Mouse (Mus musculus) urinary bladder, postnatal 4 days (tissue): ENCODE data around the gene Slc25a5.

Experiments used
- DNase-seq, 2 experiments: peaks; one replicate each; pipeline ENCODE4 v3.0.0; 2021 to 2022; ENCODE audit warnings: low spot score in 2 of 2

The Slc25a5 gene

DNA sequence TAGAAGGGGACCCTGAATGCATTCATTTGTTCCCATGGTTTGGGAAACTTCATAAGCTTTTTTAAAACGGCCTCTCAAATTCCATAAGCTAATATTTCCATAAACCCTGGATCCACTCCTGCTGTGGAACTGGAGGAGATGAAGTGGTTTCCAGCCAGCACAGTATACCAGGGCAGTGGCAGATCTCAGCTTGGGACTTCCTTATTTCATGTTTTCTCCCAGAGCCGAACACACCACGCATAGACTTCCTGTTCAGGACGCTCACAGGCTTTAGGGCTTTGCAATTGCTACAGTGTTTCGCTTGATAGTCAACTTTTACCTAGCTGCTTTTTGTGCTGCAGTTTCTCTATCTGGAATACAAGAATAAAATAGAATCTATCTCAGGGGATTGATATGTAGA, 7.7 kb downstream of the Slc25a5 start:
- DNase-seq: no peak

DNA sequence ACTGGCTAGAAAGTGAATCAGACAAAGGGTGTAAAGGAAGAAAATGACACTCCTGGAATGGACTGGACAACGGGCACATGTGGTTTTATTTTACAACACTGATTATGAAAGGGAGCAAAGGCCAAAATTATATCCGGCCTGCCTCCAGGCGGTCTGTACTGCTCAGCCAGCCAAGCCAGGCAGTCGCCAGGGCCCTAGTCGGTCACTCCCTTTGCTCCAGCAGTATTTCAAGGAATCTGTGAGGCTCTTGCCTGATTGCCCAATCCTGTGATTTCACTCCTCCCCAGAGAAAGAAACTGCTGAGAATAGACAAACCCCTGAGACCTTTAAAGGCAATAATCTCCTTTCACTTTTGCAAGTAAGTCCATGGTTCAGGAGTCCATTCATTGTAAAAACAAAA, 8.7 kb downstream of the Slc25a5 start:
- peak in 1 of 2 experiments; percentile 23 for DNase-seq

DNA sequence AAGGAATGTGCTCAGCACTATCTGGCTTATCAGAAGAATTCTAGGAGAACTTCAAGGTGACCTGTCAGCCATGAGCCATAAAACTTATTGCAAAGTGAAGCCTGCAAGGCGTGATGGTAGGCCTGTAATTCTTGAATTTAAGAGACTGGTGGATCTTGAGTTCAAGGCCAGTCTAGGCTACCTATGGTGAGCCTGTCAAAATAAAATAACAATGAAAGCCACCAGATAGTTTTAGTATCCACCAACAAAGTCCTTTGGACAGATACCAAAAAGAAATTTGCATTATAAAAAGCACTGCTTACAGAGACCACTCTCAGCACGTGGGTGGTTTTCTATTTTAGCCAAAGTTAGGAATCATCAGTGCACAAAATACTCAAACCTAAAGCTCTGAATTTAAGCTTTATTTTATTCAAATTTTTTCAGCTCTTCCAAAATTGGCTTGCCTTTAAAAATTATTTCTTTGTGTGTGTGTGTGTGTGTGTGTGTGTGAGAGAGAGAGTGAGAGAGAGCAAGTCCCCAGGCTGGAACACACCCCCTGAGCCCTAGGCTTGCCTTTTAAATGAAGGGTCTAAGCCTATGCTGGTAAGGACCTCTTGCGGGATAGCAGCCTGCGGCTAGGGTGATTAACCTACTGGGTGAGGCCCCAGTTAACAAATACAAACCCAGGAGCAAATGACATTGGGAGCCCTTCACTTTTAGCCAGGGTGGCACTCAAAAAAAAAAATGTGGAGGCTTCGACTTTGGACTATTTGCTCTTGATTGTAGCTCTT, 10.2 kb downstream of the Slc25a5 start:
- DNase-seq: no peak

DNA sequence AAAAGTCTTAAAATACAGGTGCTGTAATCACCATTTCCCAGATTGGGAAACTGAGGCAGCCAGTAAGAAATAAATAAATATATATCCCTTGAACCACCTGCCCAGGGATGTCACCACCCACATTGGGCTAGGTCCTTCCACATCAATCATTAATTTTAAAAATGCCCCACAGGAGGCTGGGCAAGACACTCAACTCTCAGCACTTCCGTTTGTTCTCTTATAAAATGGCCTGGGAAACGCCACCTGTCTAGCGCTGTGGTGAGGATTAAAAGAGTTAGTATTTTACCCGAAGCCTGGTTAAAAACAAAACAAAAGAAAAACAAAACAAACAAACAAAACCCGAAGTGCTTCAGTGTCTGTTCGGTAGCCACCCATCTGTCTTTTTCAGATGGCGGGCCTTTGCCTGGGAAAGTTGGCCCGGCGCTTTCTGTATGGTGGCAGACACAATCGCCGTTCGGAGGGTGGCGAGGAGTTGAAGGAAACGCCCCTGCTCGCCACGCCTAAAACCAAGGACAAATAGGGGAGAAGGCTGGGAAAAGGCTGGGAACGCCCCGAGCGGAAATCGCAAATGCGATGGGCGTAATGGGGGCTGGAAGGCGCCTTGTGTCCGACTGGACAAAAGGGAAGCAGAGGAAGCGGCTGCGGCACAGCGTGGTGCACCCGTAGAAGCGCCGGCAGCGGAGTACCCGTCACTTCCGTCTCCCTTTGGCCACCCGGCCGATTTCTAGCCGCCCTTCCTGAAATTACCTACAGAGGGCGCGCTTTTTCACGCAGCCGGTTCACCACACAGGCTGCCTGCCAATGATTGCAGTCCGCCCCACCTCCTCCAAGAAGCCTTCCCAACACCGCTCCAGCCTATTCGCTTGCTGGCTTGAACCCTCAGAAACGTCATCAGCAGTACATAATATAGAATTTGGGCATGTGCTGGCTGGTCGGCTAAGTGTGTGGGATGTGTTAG, 12.2 kb downstream of the Slc25a5 start:
- peak; percentile 82 to 87 for DNase-seq

DNA sequence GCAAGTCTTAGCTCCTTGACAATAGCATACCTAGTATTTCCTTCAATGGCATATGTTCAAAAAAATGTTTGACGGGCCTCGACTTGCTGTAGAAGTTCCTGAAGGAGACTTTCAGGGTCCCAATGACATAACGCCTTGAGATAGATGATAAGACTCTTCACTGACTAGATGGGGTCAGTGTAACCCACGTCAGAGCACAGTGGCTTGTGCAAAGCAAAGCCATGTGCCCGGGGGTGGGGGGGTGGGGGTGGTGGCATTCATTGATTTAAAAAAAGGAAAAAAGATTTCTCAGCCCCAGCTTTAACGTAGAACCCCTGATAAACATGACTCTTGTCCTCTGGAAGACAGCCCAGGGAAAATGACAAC, 12.8 kb downstream of the Slc25a5 start:
- DNase-seq: no peak

DNA sequence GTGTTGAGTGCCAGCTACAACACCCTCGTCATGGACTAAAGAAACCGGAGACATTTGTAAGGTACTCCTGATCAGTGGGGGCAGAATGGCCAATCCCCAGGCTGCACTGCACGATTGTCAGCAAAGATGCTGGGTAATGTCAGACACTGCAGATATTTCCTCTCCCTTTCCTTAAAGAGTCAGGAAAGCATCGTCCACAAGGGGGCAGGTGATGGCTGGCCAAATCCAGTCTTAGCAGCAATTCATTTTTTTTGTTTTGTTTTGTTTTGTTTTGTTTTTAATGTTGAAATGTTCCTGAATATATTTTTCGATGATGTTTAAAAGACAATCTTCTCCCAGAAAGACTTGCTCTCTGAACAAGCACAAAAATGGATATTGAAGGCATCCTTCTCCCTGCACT, 15.9 kb downstream of the Slc25a5 start:
- no peak for DNase-seq

DNA sequence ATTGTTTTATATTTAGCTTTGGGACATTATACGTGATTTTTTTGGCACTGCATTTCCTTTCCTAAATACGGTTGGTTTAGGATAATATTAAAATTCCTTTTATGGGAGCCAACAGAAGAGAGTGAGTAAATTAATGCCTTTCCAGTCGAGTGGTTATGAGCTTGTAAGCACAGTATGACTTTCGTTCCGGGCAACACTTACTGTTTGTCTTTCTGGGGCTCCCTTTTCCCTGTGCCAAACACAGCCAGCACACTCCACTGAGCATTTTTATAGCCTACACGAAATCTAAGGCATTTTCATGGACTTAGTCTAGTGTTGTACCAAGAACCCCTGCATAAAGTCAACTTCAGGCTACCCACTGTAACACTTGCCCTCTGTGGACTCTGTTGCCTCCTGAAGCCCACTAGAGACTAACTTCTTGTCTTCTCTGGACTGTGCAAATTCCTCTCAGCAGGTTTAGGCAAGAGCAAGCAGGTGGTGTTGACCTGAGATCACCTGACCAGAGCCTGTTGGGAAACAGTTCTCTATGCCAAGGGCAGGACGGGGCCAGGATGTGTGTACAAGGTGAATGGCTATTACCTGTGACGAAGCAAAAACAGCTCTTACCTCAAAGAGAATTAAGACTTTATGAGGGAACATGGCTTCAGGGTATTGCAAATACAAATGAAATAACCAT, 18.8 kb downstream of the Slc25a5 start:
- DNase-seq: no peak

DNA sequence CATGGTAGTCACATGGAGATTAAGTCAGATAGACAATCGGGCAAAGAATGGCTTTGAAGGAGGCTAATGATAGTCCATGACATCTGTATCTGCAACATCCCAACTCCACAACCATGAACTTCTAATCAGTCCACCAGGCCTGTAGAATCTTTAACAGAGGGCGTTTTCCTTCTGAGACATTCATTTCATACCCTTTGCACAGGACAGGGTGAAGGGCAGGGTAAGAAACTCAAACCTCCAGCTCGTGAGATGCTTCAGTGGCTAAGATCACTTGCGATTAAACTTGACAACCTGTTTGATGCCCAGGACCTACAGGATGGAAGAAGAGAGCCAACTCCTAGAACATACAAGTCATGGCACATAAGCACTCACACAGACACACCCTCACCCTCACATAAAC, 19.6 kb downstream of the Slc25a5 start:
- no peak for DNase-seq

DNA sequence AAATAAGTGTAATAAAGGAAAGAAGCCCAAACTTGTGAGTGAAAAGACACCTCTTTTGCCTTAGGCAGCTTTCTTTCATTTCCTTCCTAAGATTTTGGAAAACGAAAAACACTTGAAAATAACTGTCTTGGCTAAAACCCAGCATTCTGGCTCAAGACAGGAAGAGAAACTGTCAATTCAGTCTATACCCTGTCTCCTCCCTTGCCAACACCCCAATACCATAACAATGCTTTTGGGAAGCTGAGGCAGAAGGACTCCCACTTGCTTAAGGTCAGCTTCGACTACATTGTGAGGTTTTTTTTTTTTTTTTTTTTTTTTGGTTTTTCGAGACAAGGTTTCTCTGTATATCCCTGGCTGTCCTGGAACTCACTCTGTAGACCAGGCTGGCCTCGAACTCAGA, 20.0 kb downstream of the Slc25a5 start:
- no peak for DNase-seq

DNA sequence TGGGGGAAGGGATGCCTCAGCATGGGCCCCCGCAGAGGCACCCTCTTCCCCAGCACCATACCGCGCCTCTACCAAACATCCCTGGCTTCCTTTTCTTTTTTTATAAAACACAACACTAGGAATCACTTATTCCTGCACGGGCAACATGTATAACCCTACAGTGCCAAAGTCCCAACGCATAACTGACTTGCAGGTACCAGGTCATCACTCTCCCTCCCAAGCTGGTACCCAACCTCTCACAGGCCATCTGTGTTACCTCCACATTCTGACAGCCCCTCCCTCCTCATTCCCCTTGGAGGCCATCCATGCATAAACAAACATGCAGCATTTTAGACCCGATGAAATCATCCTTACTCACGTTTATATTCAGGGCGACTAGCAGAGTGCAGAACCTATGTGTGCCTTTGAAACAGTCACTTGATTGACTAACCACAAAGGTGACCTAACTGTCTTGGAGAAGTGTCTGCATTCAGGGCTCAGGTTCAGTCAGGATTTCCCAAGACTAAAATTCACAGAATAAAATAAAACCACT, 21.0 kb downstream of the Slc25a5 start:
- no peak for DNase-seq

DNA sequence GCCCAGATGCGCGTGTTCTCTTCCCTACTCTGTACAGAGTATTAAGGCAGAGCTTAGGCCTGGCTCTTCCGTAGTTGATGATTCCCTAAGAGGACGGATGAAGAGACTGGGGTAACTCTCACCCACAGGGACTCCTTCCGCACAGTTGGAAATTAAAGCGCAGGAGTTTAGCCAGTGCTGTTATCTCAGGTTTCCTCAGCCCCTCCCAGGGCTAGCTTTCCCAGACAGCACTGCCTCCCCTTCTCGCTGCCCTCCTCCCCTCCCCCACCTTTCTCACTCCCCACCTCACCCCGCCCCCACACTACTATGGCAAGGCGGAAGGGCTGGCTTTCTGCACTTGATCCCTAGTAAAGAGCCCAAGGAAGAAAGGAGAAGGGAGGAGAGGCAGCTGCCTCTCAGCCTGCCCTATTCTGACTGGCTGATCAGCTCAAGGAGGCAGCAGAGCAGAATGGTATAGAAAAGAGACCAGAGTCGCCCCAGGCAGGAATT, 21.5 kb downstream of the Slc25a5 start:
- no peak for DNase-seq

DNA sequence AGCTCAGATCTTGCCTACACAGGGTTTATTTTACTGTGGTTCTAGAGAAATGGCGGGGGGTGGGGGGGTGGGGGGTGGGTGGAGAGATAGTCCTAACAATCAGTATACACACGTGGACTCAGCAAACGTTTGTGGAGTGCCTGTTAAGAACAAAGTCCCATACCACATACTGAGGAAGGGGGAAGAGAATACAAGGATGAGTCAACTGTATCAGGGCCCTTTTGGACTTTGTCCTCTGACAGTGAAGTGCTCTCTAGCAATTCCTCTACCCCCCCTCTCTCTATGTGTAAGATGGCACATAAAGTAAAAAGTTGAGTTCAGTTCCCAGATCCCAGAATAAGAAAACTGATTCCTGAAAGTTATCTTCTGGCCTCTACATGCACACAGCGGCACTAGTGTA, 24.1 kb downstream of the Slc25a5 start:
- no peak for DNase-seq

DNA sequence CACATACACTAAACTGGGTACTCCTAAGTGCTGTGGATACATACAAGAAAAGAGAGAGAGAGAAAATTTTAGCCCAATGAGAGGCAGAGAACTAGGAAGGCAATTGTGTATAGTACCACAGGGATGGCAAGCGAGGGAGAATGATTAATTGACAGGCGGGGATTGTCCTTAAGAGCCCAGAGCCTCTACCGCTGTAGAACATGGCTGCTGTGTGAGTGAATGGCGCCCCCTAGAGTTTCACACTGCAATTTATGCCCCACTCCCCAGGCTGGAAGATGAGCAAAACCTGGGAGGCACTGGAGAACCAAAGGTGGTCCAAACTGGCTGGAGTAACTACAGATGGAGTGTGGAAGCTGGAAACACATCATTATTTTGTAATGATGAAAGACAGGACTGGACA, 24.8 kb downstream of the Slc25a5 start:
- no peak for DNase-seq

DNA sequence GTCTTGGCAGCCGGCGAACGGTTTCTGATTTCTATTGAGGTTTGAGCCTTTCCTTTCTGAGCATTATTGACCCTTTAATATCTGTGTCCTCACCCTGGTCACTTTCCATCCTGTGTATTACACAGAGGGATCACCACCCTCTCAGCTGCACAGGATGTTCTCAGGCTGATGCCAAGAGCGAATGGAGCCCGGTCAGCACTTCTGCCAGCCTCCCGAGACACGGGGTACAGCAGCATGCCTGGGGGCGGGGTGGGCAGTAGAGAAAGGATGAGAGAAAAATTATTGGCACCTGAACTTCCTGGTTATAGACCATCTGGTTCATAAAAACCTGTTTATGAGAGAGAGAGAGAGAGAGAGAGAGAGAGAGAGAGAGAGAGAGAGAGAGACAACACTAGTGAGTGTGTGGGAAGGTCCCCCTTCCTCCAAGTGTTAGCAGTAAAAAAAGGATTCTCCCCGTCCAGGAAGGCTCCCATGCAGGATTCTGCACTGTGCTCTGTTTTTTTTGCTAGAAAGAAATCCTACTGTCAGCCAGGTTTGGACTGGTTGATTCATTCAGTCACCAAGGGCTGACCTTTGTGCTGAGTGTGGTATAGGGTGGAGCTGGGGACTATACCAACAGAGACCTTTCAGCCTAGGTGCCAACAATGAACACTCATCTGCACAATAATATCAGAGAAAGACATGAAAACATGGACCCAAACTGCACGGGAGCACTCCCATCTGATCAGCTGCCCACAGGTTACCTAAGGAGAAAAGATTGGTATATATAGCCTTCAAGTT, 28.7 kb downstream of the Slc25a5 start:
- DNase-seq: no peak

DNA sequence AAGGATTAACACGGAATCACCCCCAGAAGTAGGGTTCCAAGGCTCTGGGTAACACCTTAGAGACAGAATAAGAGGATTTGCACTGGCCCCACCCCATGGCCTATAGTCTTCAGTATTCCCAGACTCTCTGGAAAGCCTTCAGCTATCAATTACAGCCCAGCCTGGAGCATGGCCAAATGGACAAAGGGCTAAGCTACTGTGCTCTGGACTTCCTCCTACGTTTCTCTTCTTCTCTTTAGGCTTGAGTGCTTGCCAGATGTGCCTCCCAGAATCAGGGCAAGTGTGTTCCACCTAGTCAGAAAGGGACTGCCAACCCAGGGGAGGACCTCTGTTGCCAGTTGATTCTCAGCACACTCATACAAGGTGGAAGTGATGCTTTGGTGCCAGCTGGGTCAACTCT, 29.6 kb downstream of the Slc25a5 start:
- DNase-seq: no peak

DNA sequence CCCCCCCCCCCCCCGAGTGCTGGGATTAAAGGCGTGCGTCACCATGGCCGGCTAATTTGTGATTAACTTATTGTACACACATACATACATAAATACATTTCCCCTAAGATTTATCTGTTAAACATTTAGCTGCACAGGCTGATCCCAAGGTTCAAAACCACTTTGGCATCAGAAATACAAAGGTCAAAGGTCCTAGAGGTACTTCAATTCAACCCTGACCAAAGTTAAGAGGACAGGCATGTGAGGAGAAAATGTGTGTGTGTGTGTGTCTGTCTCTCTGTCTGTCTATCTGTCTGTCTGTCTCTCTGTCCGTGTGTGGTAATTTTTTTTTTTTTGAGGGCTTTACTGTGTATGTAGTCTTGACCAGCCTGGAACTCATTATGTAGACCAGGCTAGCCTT, 31.4 kb downstream of the Slc25a5 start:
- no peak for DNase-seq

DNA sequence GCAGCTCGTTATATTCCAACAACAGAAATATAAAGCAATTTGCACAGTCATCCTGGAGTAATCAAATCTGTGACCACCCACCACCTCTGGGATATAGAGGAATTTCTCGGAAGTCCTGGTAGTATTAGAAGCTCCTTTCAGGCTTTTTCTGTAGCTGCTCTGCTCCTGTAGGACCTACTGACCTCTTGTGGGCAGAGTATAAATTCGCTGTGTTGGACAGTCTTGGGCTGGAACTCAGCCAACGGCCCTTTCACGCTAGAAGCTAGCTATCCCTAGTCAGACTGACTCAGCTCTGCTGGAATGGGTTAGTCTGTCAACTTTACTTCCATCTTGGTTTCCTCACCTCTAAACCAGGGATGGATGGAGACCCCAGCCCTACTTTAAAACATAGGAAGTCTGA, 34.8 kb downstream of the Slc25a5 start:
- peak; percentile 29 to 65 for DNase-seq

DNA sequence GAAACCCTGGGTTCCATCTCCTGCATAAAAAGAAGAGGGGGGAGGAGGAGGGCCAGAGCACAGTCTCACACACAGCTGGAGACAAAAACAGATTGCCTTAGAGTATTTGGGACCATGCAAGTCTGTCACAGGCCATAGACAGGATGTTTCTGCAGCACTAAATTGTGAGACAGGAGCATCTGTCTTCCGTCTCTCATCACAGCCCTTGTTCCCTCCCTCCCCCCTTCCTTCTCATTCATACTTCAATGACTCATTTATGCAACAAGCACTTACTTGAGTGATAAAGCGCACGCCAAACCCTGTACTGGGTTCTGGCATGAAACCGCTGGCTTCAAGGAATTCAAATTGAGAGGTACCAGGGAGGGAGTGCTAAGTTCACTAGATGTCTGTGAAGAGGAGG, 36.2 kb downstream of the Slc25a5 start:
- DNase-seq: no peak

DNA sequence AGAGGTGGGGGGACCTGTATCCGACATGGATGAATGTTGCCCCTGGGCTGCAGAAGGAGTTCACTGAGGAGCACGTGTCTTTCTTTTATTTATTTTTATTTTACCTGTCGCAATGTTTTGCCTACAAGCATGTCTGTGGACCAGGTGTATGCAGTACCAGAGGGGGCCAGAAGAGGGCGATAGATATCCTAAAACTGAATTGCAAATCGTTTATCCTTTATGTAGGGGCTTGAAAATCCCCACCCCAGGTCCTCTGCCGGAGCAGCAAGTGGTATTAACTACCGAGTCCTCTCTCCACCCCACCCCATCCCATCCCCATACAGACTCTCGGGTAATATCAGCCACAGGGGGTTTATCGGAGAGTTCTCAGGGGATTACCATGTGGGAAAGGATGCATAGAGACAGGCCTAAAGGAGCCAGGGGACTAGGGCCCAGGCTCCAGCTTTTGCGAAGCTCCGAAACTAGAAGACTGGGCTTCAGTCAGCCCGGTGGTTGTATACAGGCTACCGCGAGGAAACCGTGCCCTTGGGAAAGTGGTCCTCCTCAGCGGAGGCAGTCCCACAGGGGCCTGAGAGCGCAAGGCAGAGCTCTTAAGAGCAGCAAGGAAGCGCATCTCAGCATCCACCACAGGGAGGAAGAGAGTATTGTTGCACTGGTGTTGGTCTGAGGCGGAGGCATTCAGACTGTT, 38.1 kb downstream of the Slc25a5 start:
- peak; percentile 26 to 67 for DNase-seq

DNA sequence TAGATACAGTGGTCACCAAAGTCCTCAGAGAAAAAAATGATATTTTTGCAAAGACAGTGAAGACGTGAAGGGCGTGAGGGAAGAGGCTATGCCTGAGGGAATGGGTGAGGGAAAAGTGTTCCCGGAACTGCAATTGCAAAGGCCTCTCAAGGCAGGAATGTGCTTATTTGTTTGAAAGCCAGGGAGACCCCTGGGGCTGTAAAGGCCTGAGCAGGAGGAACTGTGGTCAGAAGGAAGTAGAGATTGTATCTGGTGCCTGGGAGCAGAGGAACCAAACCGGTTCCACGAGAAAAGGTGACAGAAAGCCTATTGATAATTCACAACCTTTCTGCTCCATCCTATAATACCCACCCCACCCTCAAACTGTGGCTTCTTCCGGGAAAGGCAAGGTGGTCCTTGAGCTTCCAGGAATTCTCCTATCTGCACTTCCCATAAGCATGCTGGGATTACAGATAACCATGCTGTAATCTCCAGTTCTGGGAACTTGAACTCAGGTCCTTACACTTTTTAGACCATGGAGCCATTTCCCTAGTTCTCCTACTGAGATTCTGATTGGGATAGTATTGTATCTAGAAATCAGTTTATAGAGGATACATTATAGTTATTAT, 41.7 kb downstream of the Slc25a5 start:
- DNase-seq: no peak
